Mouse (Mus musculus): Measurements from ENCODE around the gene Rcc1. TPM values are rescaled to one million over a fixed set of nuclear protein-coding genes. Genes with fewer than 3 reads are reported as not detected.

The Rcc1 gene
- total RNA-seq (2021) = 20.6 and 24.9 TPM in 2 replicates
- long read RNA-seq, experiment 1, transcript Rcc1-202 (10 exons, 2,285 nt) = major isoform, 15 of 21 reads
- long read RNA-seq, experiment 1, partial matches to known transcripts = 0 of 21 reads
- long read RNA-seq, experiment 1, other reads (novel, unspliced or antisense) = 2 of 21 reads
- long read RNA-seq, experiment 2, transcript Rcc1-202 (10 exons, 2,285 nt) = major isoform, 13 of 21 reads
- long read RNA-seq, experiment 2, partial matches to known transcripts = 4 of 21 reads
- long read RNA-seq, experiment 2, other reads (novel, unspliced or antisense) = 4 of 21 reads

DNA sequence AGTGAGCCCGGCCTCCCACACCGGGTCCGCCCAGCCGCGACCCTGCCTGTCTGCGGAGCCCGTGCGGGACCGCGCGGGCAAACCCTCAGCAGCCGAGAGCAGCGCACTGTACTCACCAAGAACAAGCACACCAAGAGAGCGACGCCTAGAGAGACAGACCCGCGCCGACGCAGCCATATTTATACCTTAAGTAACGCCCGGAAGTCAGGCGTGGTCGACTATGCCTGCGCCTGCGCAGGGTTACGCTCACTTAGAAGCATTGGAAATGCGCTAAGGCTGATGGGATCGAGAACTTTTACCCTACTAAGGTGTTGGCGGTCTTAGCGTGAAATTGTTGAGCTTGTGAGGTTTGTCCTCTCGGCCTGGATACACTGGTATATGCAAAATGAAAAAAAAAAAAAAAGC is at the start of gene Rcc1:
Gene Rcc1, minus strand, starts transcription at position 125 of the 405 bp plus-strand sequence.
- peak; percentile 94 for DNase-seq

DNA sequence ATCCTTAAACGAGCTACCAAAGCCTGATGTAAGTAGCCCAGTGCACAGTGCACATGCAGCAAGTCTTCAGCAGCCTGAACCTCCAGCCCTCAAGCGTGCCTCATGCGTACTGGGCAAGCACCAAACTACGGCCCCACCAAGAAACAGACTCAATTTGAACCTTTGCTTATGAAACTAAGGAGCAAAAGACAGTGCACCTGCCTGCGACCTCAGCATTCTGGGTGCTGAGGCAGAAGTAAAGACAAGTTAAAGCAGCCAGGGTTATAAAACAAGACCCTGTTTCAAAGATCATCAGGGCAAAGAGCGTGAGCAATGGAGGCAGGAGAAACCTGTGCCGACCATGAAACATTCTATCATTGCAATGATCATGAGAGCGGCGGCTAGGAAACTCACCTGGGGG is 47.6 kb upstream of the Rcc1 start:
- DNase-seq = no peak

DNA sequence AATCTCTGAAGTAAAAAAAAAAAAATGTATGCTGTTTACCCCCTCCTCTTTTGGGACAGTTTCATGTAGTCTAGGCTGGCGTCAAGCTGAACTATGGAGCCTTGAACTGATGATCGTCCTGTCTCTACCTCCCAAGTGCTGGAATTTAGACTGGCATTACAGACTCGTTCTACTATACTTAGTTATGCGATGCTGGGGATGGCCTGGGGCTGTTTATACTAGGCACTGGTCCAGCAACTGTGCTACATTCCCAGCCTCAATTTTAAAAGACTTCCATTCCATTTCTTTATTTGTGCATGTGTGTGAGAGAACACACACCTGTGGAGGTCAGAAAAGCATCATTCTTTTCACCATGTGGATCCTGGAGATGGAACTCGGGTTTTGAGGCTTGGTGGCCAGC is 45.5 kb upstream of the Rcc1 start:
- no peak for DNase-seq

DNA sequence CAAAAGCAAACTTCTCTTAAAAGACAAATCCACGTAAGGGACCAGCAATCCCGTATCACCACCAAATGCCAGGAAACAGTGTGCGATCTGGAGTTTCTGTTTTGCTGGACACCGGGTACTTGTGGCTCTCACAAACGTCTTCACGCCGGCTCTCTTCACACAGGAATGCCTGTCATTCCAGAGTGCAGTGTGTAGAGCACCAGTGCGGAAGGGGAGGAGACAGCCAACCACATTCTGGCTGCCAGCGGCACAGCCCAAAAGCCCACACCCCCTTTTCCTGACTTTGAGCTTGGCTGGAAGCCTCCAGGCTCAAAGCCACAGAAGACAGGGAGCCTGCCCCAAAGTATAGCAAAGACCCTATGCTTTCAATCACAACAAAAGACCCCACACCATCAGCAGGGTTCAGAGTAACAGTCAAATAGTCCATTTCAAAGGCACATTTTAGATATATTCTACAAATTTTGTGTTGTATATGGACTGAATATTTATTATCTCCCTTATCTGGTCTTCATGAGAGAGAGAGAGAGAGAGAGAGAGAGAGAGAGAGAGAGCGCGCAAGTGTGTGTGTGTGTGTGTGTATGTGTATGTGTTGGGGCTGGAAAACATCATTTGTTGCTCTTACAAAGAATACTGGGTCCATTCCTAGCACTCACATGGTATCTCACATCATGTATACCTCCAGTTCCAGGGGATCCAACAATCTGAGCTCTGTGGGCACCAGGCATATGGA is 44.8 kb upstream of the Rcc1 start:
- DNase-seq = peak; percentile 88

DNA sequence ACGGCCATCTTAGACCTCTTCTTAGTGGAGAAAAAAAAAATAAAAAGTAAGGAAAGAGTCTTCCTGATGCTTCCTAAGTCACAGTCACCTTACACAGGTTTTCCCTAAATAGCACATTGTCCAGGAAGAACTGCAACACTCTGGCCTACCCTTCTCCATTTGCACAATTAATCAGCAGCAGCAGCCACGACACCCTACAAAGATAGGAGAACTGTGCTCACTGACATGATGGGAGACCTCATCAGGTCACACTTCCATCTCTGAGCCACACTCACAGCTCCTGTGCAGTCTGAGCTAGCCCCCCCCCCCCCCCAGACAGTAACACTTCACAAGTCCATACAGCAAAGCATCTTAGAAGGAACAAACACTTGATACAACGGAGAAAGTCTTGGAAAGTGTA is 43.7 kb upstream of the Rcc1 start:
- DNase-seq = no peak

DNA sequence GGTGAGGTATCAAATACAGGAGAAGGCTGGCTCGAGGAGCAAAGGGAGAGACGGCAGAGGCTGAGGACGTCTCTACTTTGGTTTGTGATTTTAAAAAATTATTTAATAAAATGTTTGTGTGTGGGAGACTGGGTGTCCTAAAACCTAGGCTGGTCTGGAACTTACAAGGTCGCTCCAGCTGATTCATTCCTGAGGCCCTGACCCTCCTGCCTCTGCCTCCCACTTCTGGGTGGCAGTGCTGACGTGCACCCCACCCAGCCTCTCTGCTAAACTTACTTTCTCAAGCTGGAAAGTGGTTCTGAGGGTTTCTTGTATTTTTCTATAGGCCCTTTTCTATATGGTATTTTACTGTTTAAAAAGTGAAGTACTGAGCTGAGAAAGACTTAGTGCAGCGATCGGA is 42.8 kb upstream of the Rcc1 start:
- DNase-seq = no peak

DNA sequence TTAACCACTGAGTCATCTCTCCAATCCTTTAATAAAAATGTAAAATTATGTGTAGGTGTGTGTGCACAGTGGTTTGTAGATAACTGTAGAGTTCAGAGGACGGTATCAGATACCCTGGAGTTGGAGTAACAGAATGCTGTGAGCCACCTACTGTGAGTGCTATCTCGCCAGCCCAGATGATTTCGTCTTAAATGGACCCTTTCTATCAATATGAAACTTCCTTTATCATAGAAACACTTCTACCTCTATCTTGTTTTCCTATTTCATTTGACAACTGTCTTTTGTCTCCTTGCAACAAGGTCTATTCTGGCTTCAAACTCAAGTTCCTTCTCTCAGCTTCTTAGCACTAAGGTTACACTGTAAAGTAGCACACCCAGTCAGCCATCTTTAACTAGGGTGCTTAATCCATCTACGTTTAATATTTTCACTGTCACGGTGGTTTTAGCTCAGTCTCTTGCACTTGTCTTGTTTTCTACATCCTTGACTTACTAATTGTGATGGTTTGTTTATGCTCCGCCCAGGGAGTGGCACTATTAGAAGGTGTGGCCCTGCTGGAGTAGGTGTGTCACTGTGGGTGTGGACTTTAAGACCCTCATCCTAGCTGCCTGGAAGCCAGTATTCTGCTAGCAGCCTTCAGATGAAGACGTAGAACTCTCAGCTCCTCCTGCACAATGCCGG is 37.8 kb upstream of the Rcc1 start:
- no peak for DNase-seq

DNA sequence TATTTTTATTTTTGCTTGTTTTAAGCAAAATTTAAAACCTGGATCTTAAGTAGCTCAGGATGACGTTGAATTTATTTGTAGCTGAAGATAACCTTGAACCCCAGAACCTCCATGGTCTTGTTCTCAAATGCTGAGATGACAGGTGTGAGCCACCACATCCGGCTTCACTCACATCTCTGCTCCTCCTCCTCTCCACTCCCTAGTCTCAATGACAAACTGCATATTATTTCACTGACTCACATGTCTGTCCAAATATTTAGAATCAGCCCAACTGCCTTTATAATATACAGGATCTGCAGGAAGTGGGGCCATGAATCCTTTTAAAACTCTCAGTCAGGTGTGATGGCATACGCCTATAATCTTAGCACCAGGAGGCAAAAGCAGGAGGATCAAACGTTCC is 35.9 kb upstream of the Rcc1 start:
- DNase-seq = no peak

DNA sequence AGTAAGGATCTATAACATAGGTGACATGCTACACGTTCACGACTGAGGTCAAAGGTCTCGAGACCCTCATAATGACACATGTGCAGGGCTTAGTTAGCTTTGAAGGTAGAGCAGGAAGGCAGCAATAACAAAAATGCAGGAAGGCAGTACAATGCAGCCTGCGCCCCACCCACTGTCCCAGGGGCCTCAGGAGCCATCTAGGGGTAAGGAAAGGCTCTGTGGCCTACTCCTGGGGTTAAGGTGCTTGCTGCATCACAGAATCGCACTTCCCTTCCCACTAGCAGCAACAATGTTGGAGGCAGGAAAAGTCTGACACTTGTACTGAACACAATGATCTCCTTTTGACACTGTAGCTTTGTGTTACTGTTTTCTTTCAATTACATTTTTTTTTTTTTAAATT is 34.2 kb upstream of the Rcc1 start:
- DNase-seq = peak; percentile 31

DNA sequence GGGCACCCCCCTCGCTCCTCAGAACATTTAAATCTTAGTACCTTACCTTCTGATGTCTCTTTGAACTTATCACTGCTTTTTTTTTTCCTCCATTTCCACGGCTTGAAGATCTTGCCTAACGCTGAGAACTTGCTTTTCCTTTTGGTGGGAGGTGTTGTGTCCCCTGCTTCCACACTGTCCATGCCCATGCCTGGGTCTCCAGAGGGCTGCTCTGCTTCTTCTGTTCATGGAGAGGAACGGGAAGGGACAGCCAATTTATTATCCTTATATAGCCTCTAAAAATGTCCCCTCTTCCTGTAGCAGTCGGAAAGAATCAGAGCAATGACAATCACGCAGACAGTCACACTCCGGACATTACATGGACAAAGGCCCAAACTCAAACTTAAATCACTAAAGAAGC is 33.4 kb upstream of the Rcc1 start:
- no peak for DNase-seq

DNA sequence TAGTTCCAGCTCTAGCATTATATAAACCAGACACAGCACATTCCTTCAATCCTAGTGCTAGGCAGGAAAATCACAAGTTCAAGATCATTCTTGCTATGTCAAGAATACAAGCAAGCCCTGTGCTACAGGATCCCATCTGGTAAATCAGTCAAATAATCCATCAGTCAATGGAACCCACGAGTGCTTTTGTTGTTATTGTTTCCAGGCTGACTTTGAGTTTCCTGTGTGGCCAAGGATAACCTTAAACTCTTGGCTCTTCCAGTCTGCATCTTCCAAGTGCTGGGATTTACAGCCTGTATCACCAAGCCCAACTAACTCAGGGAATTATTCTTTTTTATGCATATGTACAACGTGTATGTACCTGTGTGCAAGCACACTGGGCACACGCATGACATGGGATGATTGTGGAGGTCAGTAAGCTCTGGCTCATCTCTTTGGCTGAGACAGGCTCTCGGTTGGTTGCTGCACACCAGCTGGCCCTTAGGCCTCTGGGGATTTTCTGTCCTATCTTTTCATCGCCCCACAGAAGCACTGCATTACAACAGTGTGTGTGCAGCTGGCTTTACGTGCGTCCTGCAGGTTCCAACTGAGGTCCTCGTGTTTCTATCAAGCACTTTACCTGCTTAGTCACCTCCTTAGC is 32.5 kb upstream of the Rcc1 start:
- no peak for DNase-seq

DNA sequence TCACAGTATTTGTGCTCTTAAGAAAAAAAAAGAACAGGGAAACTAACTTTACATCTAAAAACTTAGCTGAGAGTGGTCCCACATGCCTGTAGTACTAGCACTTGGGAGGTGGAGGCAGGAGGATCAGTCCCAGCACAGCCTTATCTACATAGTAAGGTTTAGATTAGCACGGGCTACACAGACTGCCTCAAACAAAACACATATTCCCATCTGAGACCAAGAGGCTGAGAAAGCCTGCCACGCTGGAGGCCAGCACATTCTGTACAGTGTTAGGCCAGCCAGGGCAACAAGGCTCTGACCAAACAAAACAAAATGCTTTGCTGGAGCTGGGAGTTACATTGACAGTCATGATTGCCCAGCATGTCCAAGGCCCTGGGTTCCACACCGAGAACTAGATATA is 30.1 kb upstream of the Rcc1 start:
- DNase-seq = no peak

DNA sequence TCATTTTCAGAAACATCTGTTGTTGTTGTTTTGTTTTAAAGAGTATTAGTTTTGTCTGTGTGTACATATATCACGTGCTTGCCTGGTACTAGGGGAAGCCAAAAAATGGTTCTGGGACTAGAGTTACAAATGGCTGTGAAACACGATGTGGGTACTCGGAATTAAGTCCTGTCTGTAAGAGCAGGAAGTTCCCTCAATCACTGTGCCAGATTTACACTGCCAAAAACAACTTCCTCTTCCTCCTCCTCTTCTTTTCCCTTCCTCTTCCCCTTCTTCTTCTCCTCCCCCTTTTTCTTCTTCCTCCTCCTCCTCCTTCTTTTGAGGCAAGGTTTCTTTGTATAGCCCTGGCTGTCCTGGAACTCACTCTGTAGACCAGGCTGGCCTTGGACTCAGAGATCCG is 28.9 kb upstream of the Rcc1 start:
- DNase-seq = no peak

DNA sequence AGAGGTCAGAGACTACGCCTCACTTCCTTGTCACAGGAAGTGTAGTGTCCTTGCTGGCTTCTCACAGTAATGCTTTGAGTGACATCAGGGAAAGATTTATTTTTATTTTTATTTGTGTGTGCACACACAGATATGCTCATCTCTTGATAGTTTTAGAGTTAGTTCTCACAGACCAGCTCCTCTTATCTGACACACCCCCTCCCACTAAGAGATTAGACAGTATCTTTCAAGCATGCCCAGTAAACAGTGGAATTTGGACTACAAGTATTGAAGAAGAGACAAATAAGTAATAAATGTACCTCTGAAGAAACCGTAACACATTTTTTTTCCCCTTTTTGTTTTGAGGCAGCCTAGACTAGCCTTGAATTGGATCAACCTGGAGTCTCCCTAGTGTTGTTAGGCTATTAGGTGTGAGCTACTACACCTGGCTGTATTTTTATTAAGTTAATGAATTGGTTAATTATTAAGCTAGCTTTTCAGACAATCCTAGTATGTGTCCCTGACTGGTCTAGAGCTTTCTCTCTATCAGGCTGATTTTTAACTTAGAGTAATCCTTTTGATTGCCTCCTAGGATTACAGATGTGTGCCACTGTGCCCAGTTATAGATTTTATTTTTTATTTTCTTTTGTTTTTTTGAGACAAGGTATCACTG is 27.7 kb upstream of the Rcc1 start:
- no peak for DNase-seq

DNA sequence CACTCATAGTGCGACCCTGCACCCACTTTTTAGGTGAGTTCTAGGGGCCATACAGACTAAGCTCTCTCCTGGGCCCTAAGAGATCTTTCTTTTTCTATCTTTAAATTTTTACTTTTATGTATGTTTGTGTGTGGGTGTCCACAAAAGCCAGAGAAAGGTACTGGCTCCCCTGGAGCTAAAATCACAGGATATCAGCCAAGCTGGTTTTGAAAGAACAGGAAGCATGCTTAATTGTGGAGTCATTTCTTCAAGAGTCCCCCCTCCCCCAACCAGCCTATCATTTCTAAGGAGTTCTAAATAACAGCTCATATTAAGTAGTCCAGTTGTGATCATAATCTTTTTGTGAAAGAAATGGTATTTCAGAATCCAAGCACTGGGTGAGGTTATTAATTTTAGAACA is 20.4 kb upstream of the Rcc1 start:
- no peak for DNase-seq

DNA sequence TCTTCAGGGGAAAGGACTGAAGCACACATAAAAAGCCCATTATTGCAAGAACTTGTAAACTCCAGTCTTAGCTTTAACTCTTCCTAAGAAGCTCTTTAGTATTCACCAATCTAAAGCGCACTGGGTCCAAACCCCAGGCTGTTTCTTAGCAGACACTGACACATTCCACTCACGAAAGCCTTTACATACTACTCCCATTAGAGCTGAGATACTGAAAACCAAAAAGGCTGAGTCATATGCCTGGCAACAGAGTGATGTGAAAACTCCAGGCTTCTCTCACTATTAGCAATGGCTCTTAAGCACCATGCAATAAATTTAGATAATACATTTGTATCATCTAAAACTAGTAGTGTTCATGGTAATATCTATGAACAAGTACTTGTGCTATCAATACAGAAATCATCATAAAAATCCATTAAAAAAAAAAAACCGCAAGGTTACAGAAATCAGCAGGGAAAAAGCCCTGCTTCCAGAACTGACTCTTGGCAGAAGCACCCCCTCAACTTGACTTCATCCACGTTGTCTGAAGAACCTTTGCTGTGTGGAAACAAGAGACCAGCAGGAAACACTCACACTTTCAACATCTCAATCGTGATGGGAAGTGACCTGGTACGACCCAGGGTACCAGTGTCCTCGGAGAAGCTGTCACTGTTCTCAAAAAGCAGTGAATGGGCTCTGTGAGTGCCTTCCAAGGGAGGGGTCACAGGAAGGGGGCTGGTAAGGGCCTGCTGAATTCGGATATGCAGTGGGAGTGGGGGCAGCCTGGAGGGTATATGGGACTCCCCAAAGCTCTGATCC is 16.7 kb upstream of the Rcc1 start:
- no peak for DNase-seq

DNA sequence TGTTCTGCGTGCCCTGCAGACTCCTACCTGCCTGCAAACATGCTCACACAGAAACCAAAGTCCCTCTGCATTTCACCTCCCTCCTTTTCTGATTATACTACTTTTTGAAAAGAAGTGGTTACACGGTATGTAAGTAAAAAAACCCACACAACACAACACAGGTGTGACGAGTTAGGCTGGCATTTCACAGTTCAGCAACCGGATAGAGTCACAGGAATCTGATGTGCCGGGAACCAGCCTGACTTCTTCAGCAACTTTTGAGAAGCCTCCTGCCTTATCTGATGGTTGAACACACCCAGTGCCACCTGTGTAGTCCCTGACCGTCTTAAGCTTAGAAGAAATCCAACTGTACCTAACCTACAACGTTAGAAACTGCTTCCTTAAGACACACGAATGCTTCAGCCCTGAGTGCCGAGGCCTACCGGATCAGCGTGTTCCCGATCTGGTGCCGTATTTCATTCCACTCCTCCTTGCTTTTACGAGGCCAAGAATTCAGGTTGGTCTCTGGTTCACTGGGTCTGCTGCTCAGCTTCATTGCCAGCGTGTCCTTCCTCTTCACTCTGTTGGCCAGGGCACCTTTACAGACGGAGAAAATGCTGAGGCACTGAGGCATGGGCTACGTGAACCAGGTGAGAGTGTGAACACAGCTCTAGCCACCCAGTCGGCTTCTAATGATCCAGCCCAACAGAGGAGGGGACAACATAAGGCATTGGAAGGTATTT is 14.2 kb upstream of the Rcc1 start:
- DNase-seq = no peak

DNA sequence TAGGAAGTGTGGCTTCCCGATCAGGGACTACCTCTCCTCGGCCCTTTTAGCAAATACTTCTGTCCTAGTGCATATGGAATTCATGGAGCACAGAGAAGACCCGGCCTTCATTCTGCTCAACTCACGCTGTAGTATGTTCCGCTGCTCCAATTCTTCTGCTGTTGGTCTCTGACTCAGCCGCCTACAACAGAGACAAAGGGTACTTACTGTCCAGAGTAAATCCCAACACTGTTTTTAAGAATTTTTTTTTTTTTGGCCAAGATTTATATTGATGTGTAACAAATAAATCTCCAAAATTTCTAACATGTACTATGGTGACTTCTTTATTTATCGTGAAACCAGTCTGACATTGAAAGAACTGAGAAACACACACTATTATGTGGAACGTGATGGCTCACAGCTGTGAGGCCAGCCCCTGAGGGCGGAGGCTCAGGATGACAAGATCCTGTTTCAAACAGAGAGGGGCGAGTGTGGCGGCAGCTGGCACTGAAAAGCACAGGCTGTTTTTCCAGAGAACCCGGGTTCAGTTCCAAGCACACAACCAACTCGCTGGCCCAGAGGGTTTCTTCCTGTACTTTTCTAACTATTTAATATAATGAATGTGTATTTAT is 12.2 kb upstream of the Rcc1 start:
- no peak for DNase-seq

DNA sequence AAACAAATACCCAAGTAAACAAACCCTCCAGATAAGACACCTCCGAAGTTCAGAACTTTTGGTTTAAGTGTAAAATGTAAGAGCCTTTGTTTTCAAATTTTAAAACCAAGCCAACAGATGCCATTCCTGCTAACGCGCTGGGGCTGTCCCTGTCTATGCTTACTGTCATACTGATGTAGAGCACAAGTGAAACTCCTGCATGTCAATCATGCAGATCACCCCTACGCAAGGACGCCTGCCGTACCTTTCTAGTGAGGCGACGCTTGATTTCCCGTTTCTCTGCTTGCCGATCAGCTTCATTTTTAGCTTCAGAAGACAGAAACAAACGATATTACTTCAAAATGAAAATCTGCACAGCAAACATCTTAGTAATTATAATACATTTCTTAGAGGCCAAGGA is 10.1 kb upstream of the Rcc1 start:
- no peak for DNase-seq

DNA sequence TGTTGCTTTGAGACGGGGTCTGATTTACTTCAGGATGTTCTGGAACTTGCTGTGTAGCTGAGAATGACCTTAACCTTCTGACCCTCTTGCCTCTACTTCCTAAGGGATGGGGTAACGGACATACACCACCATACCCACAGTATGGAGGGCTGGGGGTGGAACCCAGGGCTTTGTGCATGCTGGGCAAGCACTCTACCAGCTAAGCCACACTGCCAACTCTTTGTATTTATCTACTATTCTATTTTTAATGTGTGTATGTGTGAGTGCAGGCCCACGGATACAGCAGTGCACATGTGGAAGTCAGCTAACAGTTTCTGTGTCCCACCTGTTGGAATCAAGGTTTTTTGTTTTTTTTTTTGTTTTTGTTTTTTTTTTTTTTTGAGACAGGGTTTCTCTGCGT is 6.1 kb upstream of the Rcc1 start:
- no peak for DNase-seq

DNA sequence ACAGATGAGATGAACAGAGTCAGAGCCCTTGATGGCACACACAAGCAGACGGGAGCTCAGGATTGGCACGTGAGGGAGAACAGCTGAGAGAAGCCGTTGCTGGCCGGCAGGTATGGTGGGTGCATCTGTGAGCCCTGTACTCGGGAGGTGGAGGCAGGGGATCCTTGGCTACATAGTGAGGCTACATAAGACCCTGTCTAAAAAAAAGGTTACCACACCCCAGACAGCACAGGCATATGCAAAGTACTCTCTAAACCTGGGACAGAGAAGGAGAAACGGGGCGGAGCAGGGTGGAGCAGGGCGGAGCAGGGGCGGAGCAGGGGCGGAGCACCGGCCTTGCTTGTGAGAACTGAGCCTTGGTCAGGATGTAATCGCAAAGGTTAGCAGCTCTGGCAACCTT is 2.8 kb upstream of the Rcc1 start:
- DNase-seq = peak; percentile 83
